Mouse (Mus musculus) cerebellum, adult 8-10 months (tissue): ENCODE measurements around the gene Ppard.
A peak's percentile ranks its signal among the peaks of the same experiment; 100 is the strongest.

Source experiments
- DNase-seq: peaks from one replicate; pipeline ENCODE4 v3.0.0; 2022

Ppard gene

DNA sequence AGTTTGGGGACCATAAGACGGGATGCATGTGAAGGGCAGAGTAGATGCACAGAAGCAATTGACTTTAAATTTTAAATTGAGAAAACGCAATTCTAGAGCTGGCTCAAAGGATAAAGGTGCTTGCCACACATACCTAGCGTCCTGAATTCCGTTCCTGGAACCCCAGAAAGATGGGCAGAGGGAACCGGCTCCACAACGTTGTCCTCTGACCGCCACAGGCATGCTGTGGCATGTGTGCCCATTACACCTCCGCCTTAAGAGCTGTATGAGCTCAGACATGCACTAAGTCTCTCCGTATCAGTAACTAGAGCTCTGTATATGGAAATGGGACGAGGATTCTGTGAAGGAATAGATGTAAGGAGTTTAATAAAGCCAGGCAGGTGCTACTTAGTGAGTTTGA lies 7.9 kb upstream of the Ppard start:
- DNase-seq = no peak

DNA sequence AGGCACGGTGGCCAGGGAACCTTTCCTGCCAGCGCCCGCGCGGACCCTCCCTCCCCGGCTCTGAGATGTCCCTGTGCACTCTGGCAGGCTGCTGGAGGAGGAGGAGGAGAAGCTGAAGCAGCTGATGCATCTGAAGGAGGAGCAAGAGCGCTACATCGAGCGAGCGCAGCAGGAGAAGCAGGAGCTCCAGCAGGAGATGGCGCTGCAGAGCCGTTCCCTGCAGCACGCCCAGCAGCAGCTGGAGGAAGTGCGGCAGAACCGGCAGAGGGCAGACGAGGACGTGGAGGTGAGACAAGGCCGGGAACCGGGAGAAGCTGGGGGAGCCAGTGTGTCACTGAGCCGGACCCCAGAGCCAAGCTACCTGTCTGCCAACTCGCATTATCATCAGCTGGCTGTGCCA lies 6.5 kb upstream of the Ppard start:
- DNase-seq = peak; percentile 84

DNA sequence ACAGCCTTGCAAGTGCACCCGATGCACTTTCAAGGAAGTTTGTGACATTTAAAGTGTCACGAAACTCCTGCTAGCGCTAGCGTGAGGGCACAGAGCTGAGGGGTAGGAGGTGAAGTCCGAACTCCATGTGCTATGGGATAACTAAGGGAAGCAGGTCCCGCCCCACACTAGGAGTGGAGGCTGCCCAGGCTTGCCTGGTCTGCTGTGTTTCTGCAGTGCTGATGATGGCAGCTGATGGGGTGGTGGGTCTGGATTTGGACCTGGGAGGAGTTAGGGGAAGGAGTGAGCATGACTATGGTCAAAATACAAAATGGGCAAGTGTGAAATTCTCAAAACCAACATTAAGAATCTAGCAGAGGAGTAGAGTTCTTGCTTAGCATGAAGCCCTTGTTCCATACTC lies 2.0 kb upstream of the Ppard start:
- DNase-seq = no peak

DNA sequence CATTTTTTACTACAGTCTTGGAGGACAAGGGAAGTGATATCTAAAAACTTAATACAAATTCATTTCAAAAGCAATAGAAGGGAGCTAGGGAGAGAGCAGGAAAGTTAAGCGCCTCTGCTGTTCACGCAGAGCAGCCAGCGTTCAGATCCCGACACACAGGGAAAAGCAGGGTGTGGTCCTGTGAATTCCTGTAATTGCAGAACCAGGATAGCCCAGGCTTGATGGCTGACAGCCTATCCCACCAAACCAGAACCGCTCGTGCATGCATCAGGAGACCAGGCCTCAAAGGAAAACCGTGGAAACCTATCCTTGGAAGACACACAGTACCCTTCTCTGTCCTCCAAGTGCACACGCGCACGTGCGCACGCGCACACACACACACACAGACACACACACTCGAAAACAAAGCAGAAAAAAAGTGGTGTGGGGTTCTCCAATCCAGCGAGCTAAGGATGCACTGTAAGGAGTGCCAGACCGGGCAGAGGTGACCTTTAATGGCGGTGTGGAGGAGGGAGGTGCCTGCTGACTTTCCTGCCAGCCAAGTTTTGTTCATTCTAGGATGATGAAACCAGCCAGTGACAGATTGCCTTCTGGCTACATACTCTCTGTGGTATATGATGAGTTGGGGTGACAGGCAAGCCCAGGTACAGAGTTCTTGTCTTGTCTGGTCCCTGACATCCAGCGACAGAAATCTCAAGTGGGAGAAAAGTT lies 1.3 kb upstream of the Ppard start:
- no peak for DNase-seq

DNA sequence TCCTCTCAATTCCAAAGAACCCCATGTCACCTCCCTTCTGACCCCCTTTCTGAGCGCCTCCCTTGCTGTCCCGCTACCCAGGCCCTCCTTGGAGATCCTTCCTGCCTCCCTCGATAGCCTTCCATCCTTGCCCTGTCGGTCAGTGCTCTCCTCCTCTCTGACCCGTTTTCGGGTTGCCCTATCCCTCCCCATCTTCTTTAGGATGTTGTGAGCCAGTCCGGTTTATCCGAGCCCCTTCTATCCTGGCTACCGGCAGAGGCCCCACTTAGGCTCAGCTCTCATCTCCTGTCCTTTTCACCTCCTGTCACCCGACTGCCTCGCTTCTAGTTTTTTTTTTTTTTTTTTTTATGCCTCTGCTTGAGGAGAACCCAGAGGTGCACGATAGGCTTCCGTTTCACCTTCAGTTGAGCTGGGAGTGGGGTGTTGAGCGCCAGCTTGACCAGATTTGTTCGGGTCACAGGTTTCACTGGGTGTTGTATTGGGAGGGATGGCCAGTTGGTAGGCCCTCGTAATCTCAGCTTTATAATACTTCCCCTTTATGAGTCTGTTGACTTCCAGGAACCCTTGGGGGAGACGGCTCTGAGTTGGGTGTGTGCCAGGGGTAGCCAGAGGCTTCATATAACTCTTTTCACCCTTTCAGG lies 711 bp downstream of the Ppard start:
- DNase-seq = no peak

DNA sequence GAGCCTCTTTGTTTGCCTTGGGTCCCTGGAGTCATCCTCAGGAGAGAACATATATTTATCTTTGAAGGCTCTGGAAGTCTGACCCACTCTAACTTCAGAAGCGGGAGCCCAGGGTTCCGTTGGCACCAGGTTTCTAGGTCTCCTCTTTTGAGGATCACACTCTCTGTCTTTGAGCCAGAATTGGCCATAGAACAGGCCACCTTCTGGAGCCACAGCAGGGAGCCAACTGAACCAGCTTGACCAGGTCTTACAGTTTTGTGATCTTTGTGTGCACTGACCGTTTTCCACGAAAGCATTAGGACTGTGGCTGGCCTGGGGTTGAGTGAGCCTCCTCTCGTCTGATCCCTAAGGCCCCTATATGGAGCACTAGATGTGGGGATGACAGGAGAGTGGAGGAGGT lies 2.1 kb downstream of the Ppard start:
- no peak for DNase-seq

DNA sequence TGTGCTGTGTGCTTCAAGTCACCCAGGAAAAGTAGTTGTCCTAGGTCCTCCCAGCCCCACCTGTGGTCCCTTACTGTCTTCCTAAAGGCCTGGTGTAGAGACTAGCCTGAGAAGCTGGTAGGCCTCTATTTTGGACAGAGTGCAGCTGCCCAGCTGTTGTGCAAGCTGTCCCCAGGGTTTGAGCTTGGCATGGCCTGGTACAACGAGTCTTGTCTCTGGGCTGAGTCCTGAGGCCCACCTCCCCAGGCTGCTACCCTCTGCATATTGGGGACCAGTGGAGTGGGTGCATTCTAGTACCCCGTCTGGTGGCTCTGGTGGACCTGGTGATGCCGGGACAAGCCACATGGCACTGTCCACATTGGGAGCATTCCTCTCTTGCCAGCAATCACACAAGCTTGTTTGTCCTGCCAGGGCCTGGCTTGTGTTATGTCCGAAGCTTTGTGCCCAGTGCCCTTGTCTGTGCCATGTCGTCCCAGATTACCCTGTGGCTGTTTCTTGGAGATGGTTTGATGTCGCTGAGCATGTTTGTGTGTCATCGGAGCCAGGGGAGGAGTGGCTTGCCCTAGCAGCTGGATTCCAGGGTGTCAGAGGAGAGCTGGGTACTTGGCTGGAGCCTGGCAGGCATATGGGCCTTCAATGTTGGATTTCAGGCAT lies 3.6 kb downstream of the Ppard start:
- DNase-seq = no peak

DNA sequence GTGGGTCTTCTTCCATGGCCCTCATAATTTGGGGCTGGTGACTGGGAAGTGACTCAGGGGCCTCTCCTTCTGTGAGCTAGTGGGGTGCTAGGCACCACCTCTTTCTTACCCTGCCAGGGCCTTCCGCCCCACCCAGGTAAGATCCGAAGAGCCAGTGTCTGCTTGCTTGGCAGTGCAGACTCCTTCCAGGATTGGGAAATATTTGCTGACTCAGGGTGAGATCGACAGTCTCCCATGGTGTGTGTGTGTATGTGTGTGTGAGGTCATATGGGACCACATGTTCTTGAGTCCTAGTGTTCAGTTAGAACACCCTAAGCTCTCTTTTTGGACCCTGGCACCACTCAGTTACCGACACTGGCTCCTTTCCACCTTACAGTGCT lies 4.1 kb downstream of the Ppard start:
- no peak for DNase-seq

DNA sequence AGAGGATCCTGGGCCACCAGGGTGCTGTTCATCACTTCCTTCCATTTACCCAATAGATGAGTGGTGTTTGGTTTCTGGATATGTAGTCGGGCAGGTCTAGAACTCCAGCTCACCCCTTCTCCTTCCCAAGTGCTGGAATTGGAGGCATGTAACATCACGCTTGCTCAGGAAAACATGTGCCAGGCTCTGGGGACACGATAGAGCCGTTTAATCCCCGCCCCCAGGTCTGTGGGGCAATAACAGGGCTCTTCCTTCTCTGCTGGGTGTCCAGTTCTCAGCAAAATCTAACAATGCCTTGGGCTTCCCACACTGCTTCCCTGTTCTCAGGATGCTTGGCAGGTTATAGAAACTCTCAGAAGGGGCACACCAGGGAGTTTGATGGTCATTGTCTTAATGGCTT lies 4.9 kb downstream of the Ppard start:
- no peak for DNase-seq

DNA sequence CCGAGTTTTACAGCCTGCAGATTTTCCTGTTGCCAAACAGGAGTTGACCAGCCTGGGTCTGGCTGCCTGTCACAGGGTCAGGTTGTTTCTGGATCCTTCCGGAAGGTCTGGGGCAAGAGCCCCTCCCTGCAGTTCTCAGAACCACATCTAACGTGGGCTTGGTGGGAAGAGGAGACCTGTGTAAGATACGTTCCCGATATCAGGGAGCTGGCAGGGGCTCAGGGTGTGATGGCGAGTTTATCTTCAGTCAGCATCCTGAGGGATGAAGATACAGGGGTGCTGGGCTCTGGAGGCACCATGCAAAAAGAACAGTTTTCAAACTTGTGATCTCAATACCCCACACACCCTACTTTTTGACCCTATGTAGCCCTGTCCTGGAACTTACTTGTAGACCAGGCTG lies 5.4 kb downstream of the Ppard start:
- DNase-seq = no peak

DNA sequence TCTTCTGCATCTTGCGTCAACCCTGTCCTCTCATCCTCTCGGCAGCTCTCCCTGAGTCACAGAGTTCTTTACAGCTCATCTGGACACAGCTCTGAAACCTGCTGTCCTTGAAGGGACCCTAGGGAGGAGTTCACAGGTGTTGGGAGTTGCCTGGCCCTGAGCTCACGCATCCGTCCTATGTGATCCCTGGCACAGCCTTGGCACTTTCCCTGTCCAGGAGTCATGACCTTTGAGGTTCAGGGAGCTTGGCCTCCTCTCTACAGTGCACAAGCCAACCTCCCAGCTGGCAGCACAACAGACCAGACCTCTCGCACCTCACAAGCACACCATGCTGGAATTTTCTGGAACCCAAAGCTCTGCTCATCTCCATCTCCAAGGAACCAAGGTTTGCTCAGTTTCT lies 8.3 kb downstream of the Ppard start:
- no peak for DNase-seq

DNA sequence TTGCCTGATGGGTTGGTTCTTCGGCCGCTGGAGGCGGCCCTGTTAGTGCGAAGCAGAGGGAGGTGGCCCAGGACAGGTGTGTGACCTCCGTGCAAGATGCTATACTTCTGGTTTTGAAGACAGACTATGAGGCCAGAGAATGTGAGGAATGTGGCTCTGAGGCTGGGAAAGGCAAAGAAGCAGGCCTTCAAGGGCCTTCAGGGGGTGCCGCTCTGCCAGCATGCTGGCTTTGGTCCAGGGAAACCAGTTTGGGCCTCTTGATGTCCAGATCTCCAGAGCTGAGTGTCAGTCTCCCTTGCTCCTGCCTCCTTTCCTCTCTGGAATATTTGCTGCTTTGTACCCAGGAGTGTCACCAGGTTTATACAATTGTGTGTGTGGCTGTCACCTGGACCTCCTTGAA lies 9.8 kb downstream of the Ppard start:
- no peak for DNase-seq

DNA sequence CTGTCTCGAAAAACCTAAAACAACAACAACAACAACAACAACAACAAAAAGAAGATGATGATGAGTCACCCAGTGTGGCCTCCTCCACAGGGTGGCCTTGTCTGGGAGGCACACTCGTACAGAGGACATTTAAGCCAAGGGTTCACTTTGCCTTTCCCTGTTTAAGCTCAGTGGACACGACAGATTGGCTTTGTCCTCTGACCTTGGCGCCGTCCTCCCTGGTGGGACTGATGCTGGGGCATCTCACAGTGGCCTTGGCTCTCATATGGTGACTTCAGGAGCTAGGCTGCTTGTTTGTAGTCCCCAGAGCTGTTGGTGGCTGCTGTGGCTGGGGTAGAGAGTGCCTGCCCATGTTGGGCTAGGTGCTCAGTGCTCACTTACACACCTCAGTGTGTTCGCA lies 11.7 kb downstream of the Ppard start:
- DNase-seq = no peak

DNA sequence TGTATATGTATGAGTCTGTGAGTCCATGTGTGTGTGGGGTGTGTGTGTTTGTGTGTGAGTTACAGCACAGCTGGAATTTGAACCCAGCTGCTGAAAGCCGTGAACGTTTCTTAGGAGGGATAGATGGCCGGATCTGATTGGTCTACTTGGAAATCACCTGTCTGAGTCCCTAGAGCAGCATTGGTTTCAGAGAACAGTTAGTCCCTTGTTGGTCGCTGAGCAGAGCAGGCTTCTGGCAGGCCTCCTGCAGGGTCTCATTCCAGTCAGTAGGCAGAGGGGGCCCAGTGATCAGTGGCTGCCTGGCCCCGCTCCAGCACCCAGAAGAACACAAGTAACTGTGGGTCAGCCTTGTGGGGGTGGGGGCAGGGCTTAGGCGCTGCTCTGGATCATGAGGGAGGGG lies 12.2 kb downstream of the Ppard start:
- DNase-seq = no peak

DNA sequence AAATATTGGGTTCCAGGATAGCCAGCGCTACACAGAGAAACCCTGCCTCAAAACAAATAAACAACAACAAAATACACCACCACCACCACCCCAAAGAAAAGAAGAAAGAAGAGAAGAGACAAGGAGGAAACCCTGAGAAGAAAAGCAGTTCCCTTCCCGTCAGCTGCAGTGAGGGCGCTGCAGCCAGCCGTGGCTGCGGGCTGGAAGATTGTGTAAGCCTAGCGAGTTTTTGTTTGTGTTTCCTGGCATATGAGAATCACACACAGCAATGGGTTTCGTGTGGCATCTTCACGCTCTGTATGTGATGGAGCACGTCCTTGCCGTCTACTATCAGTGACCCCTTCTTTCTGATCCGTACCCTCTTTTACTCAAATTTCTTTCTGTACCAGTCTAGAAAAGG lies 14.1 kb downstream of the Ppard start:
- DNase-seq = no peak

DNA sequence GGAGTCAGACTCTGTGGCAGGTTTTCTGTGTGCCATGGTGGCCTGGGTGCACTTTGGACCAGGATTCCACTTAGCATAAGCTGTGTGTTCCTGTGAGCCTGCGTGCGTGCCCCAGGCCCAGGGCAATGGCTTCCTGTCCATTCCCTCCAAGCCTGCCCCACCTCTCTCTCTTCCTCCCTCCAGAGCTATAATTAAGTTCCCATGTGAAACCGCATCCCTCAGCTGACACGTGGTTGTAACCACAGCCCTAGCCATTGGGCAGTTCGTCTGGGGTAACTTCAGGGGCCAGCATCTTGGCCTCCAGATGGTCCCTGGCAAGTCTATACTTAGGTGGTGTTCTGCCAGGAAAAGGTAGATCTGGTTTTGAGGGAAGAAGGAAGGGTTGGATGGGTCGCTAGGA lies 15.1 kb downstream of the Ppard start:
- DNase-seq = no peak

DNA sequence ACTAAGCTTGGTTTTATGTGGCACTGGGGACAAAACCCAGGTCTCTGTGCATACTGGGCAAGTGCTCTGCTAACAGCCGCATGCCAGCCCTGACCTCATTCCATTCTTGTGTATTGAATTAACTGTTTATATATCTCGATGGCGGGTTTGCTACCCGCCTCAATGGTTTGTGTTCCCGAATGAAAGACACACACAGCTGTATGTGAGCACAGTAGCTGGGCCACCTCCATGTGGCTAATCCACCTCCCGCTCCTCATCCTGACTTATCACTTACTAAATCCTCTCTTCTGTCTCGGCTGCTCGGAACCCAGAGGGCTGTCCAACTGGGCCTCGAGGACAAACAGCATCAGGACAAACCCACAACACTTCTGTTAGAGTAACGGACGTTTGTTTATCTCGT lies 16.6 kb downstream of the Ppard start:
- DNase-seq = no peak

DNA sequence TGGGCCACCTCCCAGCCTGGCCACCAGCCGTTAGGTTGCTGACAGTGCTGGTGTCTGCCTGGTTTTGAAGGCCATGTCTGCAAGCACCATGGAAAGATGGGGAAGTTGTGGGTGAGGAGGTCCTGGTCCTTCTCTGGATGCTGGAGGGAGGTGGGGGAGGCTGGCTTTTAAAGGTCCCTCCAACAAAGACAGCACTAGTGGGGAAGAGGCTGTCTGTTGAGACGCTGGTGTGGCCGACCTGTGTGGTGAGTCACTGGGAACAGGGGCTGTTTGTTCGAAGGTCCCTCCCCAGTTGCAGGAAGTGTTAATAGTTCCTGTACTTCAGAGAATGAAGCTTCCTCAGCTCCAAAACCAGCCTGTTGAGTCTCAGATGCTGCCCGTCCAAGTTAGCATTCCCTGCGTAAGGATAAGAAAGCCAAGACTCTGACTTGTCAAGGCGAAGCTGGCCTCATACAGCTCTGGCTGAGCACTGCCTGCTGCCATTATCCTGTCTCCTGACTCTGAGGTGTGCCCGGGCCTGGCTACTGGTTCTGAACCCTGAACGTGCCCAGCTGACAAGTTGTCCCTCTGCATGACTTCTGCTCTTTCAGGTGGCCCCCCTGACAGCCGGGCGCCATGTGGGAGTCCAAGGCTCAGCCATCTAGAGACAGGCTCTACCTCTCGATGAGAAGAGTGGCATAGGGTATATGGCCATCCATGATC lies 19.2 kb downstream of the Ppard start:
- no peak for DNase-seq

DNA sequence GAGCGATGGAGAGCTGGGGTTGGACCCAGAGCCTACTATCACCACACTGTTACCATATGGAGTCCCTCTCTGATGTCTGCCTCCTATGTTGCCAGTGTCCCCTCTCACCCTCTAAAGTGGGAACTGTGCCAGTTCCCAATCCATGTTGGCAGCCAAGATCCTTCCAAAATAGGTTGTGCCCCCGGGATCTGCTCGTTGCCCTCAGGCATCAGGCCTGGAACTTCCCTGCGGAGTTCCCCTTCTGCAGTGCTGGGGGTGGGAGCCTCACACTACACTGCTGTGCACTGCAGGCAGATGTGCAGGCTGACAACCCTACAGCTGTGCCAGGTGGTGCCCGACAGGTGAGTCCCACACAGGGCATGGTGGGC lies 19.8 kb downstream of the Ppard start:
- no peak for DNase-seq

DNA sequence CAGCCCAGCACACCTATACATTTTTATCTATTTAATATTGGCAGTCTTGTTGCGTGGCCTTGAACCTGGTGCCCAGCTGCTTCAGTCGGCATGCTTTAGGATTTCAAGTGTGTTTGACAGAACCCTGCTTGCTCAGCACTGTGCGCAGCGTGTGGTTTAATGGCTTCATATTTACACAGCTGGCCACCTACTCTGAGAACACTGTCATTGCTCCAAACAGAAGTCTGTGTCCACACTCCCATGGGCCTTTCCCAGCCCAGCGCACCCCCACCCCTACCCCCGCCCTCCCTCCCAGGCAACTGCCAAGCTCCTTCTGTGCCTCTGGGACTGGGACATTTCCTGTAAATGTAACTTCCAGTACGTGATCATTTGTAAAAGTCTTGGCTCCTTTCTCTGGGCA lies 20.7 kb downstream of the Ppard start:
- DNase-seq = no peak

DNA sequence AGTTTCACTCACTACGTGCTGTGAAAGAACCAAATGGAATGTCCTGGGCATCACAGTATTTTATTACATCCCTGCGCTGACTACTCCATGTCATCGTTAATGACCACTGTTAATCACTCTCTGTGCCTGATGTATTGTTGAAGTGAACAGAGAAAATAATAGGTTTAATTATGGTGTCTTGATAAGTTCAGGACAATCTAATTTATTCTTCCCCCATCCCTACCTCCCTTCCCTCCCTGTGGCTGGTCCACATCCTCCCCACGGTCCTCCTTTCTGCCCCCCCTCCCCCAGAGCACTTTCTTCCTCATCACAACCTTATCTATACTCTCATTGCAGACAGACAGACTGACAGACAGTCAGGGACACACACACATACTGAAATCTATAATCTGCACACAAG lies 22.3 kb downstream of the Ppard start:
- DNase-seq = no peak

DNA sequence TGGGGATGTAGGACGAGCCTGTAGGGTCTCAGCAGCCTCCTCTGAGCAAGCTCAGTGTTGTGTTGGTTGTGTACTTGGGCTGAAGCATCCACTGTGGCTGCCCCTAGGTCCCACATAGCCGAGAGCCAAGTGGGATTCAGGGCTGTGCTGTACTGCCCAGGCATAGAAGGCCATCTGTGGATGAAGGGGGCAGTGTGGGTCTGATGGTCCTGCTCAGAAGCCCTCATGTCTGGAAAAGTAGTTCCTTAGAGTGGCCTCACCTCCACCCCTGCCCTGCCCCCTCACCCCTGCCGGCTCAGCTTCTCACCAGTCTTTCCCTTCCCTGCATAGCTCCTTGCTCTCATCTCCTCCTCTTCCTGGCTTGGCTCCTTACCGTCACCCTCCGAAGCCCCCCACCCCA lies 23.2 kb downstream of the Ppard start:
- no peak for DNase-seq

DNA sequence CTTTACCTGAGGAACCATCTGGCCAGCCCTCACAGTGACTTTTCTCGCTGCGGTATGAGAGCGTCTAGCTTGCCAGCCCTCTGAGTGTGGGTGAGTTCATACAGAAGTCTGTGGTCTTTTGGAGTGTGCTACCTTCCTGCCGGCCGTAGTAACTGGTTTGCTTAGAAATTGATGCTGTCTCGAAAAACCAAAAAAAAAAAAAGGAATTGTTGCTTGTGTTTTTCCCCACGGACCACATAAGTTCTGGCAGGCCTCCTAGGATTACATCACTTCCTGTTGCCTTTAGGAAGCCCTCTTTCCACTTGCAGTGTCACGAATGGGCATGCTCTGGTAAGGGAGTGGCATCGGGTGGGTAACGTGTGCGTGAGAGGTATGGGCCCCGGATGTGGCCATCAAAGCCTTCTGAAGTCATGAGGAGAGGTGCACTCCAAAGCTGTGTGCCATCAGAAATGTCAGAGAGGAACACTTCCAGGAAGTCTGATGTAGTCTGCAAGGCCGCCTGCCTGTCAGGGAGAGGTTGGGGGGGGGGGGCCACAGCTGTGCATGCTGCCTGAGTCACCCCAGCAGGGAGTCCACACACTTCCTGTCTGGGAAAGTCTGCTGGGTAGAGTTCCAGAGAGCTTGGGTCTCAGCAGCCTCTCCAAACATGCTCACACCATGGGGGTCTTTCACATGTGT lies 24.3 kb downstream of the Ppard start:
- DNase-seq = no peak

DNA sequence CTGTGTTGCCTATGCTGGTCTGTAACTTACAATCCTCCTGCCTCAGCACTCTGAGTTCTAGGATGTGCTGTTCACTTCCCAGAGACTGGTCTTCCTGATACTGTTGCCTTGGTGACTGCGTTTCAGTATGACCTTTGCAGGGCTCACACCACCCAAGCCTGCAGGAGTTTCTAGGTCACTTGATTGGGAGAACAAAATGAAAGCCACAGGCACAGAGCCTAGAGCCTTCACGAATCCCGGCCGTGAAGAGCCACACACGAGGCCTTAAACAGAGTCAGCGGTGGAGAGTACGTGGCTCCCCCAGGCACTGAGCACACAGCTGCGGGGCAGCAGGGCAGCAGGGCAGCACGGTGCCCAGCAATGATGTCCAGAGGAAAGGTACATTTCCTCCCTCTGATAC lies 25.8 kb downstream of the Ppard start:
- DNase-seq = no peak
